Mouse (Mus musculus): ENCODE measurements around the gene Ndel1. TPM values are rescaled to one million over a fixed set of nuclear protein-coding genes. Genes with fewer than 3 reads are reported as not detected.
A peak's percentile ranks its signal among the peaks of the same experiment; 100 is the strongest.

The Ndel1 gene
- total and polyA plus RNA-seq, 3 experiments = 31.1 to 46.9 (median 35.2) TPM

DNA sequence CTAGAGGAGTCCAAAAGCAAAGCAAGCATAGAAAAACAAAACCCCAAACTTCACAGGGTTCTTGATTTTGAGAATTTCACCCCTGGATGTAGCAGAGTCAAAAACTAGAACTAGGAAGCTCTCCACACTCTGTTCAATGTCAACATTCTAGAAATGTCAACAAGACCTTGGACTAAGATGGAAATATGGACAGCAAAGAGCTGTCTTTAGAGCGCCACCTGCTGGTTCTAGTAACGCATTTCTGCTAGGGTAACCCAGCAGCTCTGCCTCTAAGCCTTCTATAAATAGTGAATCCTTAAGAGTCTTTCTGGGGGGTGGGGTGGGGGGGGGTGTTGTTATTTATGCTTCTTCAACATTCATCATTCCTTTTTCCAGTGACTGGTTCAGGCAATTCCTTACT is 3.2 kb upstream of the Ndel1 start:
- Histone ChIP-seq H3K4me3 (replicated peaks in 1 of 3; ENCODE audit: low read depth in 2 of 3, low read length in 2 of 3, poor library complexity in 1 of 3) (no peak overlapping the region), H3K79me2 (replicated peaks; ENCODE audit: control insufficient read depth, extremely low read depth, insufficient read depth, poor library complexity, severe bottlenecking) (no peaks in the 10 kb centered on the region), H3K9ac (ENCODE audit: insufficient read depth, low read depth) (no peak overlapping the region), H3K27me3 (replicated peaks) (no peaks in the 10 kb centered on the region), H3K4me2 (ENCODE audit: insufficient read depth, low read depth, poor library complexity, severe bottlenecking) (0 out of 2 replicates have a peak overlapping the region, but pooled peaks have one; percentile 14), H3K9me3 (replicated peaks; ENCODE audit: low read length) (no peaks in the 10 kb centered on the region), H3K27ac (ENCODE audit: insufficient read depth, low read depth) (no peak overlapping the region), H3K36me3 (replicated peaks in 1 of 2; ENCODE audit: control insufficient read depth in 1 of 2, insufficient read depth in 1 of 2, low read length in 1 of 2) (no peaks in the 10 kb centered on the region), H3K4me1 (ENCODE audit: control insufficient read depth in 1 of 2, insufficient read depth in 2 of 2) (peaks cover 0 to 19% of the 10 kb centered on the region in 2 experiments; a peak in 2 of 4 replicates)
- TF ChIP-seq ZC3H11A (IDR thresholded peaks at IDR 0.05; ENCODE audit: low read depth, low read length) = peak; percentile 18; the same call in 1 of the 2 replicates
- TF ChIP-seq RAD21 (IDR thresholded peaks at IDR 0.05; ENCODE audit: low read depth, low read length) = peak; percentile 89
- no peak for TF ChIP-seq GABPA (IDR thresholded peaks at IDR 0.05; ENCODE audit: insufficient replicate concordance, low read depth, low read length)
- peak; percentile 24; the same call in 1 of the 2 replicates for TF ChIP-seq E2F4 (IDR thresholded peaks at IDR 0.05; ENCODE audit: insufficient replicate concordance, low read depth, low read length)
- peak; percentile 30; the same call in 1 of the 2 replicates for TF ChIP-seq HCFC1 (IDR thresholded peaks at IDR 0.05; ENCODE audit: low read depth, low read length)
- no peak for TF ChIP-seq TBP (conservative IDR thresholded peaks at IDR 0.05; ENCODE audit: low read depth, low read length)
- no peak for TF ChIP-seq BHLHE40 (IDR thresholded peaks at IDR 0.05; ENCODE audit: low read depth, low read length)
- TF ChIP-seq CTCF (conservative IDR thresholded peaks at IDR 0.05 in 1 of 2, IDR thresholded peaks at IDR 0.05 in 1 of 2; ENCODE audit: low read depth in 2 of 2, low read length in 2 of 2) = peak; percentile 94 to 96
- no peak for TF ChIP-seq ZMIZ1 (IDR thresholded peaks at IDR 0.05; ENCODE audit: low read depth, low read length)
- TF ChIP-seq MYC (IDR thresholded peaks at IDR 0.05; ENCODE audit: low read depth, low read length) = peak; percentile 46; the same call in 1 of the 2 replicates
- no peak for TF ChIP-seq PAX5 (IDR thresholded peaks at IDR 0.05; ENCODE audit: low read length)
- TF ChIP-seq NRF1 (IDR thresholded peaks at IDR 0.05; ENCODE audit: low read depth, low read length) = no peak
- TF ChIP-seq UBTF (IDR thresholded peaks at IDR 0.05; ENCODE audit: low read depth, low read length) = no peak
- TF ChIP-seq SIN3A (IDR thresholded peaks at IDR 0.05; ENCODE audit: low read length) = 0 out of 2 replicates have a peak, but pooled peaks have one; percentile 16
- TF ChIP-seq MAFK (IDR thresholded peaks at IDR 0.05; ENCODE audit: insufficient replicate concordance, low read length) = no peak
- no peak for TF ChIP-seq RCOR1 (conservative IDR thresholded peaks at IDR 0.05; ENCODE audit: low read depth, low read length)
- peak; percentile 86 for TF ChIP-seq SMC3 (IDR thresholded peaks at IDR 0.05; ENCODE audit: low read depth, low read length)
- TF ChIP-seq CHD2 (IDR thresholded peaks at IDR 0.05; ENCODE audit: low read length) = no peak
- peak; percentile 54 for TF ChIP-seq MEF2A (IDR thresholded peaks at IDR 0.05; ENCODE audit: borderline replicate concordance, low read depth, low read length)
- peak; percentile 22; the same call in 1 of the 2 replicates for TF ChIP-seq NELFE (IDR thresholded peaks at IDR 0.05; ENCODE audit: low read depth, low read length)
- peak; percentile 36; the same call in 1 of the 2 replicates for TF ChIP-seq IRF4 (IDR thresholded peaks at IDR 0.05; ENCODE audit: low read depth, low read length)
- TF ChIP-seq MAX (IDR thresholded peaks at IDR 0.05; ENCODE audit: low read length) = peak; percentile 39
- no peak for TF ChIP-seq EP300 (IDR thresholded peaks at IDR 0.05; ENCODE audit: low read length)
- TF ChIP-seq ZNF384 (IDR thresholded peaks at IDR 0.05; ENCODE audit: low read depth, low read length) = no peak
- dilution Hi-C loops (cut with MboI; ENCODE audit: extremely low pct_ligation_motif_present, extremely low pct_unique_long_range_greater_than_20kb, low sequenced_read_pairs) (no loop called here), in situ Hi-C loops (cut with MboI; ENCODE audit: low pct_ligation_motif_present, low pct_unique_long_range_greater_than_20kb, low sequenced_read_pairs) (loop anchor here (10.0 kb wide), 2 partner anchors 130 to 300 kb away; no protein-coding TSS in a partner anchor)
- peak; percentile 86 for DNase-seq (ENCODE audit: extremely low read depth)
